Mouse (Mus musculus): ENCODE results near the gene H2-DMa. TPM values are rescaled to one million over a fixed set of nuclear protein-coding genes. Genes with fewer than 3 reads are reported as not detected.
A peak's percentile ranks its signal among the peaks of the same experiment; 100 is the strongest.

Gene H2-DMa
- polyA plus RNA-seq, 1 experiment from 2014 or later: 7.5 TPM

GRCm38 (mm10) chr17:34118873-34119248, 480 bp upstream of the H2-DMa start:
- Histone ChIP-seq H3K36me3 (ENCODE audit: control insufficient read depth, insufficient read depth, low read length) (peaks cover 38% of the 10 kb centered on the region), H3K4me2 (ENCODE audit: low read depth, severe bottlenecking) (peak overlapping the region; percentile 97), H3K27me3 (ENCODE audit: control insufficient read depth, insufficient read depth, low read length) (no peaks in the 10 kb centered on the region), H3K27ac (replicated peaks; ENCODE audit: low read depth, low read length) (peak overlapping the region; percentile 100), H3K4me3 (ENCODE audit: low read depth, low read length) (peak overlapping the region; percentile 99), H3K9me3 (ENCODE audit: control insufficient read depth, low read length) (no peaks in the 10 kb centered on the region), H3K9ac (ENCODE audit: low read length) (peak overlapping the region; percentile 93), H3K4me1 (ENCODE audit: control insufficient read depth, insufficient read depth, low read length) (peaks cover 15% of the 10 kb centered on the region)
- no peak; the same call in 1 of the 2 replicates for ATAC-seq (ENCODE audit: insufficient number of reproducible peaks, low FRiP score, low TSS enrichment, low read depth)
- DNase-seq (ENCODE audit: low spot score): no peak
- under 1% methylated on average over 38 of the region's 38 CpGs for WGBS

DNA sequence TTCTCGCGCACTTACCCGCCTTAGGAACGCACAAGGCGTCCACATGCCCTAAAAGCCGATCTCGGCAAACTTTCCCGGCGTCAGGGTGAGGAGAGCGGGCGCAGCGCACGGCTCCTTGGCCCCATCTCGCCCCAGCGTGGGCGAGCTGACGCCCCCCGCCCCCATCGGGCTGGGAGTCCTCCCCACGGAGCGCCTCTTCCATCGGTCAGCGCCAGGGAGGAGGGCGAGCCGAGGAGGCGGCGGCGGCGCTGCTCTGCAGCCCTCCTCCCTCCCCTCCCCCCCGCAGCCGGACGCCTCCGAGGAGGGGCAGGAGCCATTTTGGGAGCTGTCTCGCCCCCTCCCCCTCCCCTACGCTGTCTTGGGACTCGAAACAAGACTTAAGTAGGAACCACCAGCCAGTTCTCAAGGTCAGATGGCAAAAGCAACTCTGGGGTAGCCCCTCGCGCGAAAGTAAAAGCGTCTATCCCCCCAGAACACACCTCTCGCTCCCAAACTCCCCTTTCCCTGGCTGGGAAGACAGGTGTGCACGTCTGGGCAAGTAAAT, 911 bp downstream of the H2-DMa start:
- Histone ChIP-seq H3K4me3 (ENCODE audit: low read depth, low read length) (peak overlapping the region; percentile 99), H3K4me2 (ENCODE audit: low read depth, severe bottlenecking) (peak overlapping the region; percentile 82), H3K27me3 (ENCODE audit: control insufficient read depth, insufficient read depth, low read length) (no peaks in the 10 kb centered on the region), H3K9ac (ENCODE audit: low read length) (peak overlapping the region; percentile 98), H3K36me3 (ENCODE audit: control insufficient read depth, insufficient read depth, low read length) (peaks cover 25% of the 10 kb centered on the region), H3K27ac (replicated peaks; ENCODE audit: low read depth, low read length) (peak overlapping the region; percentile 100), H3K4me1 (ENCODE audit: control insufficient read depth, insufficient read depth, low read length) (peaks cover 15% of the 10 kb centered on the region), H3K9me3 (ENCODE audit: control insufficient read depth, low read length) (no peaks in the 10 kb centered on the region)
- DNase-seq (ENCODE audit: low spot score) (peak; percentile 90), ATAC-seq (ENCODE audit: insufficient number of reproducible peaks, low FRiP score, low TSS enrichment, low read depth) (peak; percentile 7; the same call in 1 of the 2 replicates)
- 2% methylated on average over 35 of the region's 42 CpGs for WGBS

DNA sequence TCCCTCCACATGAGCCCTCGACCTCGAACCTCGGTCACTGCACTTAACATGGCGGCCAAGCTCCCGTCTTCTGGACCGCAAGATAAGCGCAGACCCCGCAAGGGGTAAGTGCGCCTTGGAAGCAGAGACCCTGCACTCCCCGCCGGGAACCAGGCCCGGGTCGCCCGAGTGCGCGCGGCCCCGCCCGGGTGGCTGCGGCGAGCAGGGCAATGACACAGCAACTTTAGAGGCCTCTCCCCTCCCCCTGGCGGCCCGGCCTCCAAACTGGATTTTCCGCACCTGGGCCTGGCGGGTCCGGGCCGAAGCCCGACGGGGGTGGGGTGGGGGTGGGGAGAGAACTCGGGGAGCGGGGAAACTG, 1.5 kb downstream of the H2-DMa start:
- no peaks in the 10 kb centered on the region for H3K9me3 ChIP-seq (ENCODE audit: control insufficient read depth, low read length)
- ATAC-seq (ENCODE audit: insufficient number of reproducible peaks, low FRiP score, low TSS enrichment, low read depth) (peak; percentile 22; the same call in 1 of the 2 replicates), DNase-seq (ENCODE audit: low spot score) (no peak)
- under 1% methylated on average over 31 of the region's 31 CpGs for WGBS
- H3K27ac ChIP-seq (replicated peaks; ENCODE audit: low read depth, low read length): peak overlapping the region; percentile 100
- H3K4me1 ChIP-seq (ENCODE audit: control insufficient read depth, insufficient read depth, low read length): peaks cover 15% of the 10 kb centered on the region
- peak overlapping the region; percentile 98 for H3K9ac ChIP-seq (ENCODE audit: low read length)
- peak overlapping the region; percentile 82 for H3K4me2 ChIP-seq (ENCODE audit: low read depth, severe bottlenecking)
- H3K27me3 ChIP-seq (ENCODE audit: control insufficient read depth, insufficient read depth, low read length): no peaks in the 10 kb centered on the region
- peak overlapping the region; percentile 99 for H3K4me3 ChIP-seq (ENCODE audit: low read depth, low read length)
- H3K36me3 ChIP-seq (ENCODE audit: control insufficient read depth, insufficient read depth, low read length): peaks cover 20% of the 10 kb centered on the region

- H3K36me3 ChIP-seq (ENCODE audit: control insufficient read depth, insufficient read depth, low read length): peaks cover 15% of the 10 kb centered on the region
- no peaks in the 10 kb centered on the region for H3K27me3 ChIP-seq (ENCODE audit: control insufficient read depth, insufficient read depth, low read length)
- H3K9me3 ChIP-seq (ENCODE audit: control insufficient read depth, low read length): no peaks in the 10 kb centered on the region
- peak overlapping the region; percentile 82 for H3K4me2 ChIP-seq (ENCODE audit: low read depth, severe bottlenecking)
- peaks cover 14% of the 10 kb centered on the region for H3K4me1 ChIP-seq (ENCODE audit: control insufficient read depth, insufficient read depth, low read length)
- under 1% methylated on average over 35 of the region's 35 CpGs for WGBS
- H3K9ac ChIP-seq (ENCODE audit: low read length): peak overlapping the region; percentile 98
- peak; percentile 55 for ATAC-seq (ENCODE audit: insufficient number of reproducible peaks, low FRiP score, low TSS enrichment, low read depth)
- H3K27ac ChIP-seq (replicated peaks; ENCODE audit: low read depth, low read length): peak overlapping the region; percentile 100
- peak overlapping the region; percentile 99 for H3K4me3 ChIP-seq (ENCODE audit: low read depth, low read length)
- peak; percentile 91 for DNase-seq (ENCODE audit: low spot score)
These were observed 2.0 kb downstream of the H2-DMa start for GRCm38 (mm10) chr17:34121172-34121878.

DNA sequence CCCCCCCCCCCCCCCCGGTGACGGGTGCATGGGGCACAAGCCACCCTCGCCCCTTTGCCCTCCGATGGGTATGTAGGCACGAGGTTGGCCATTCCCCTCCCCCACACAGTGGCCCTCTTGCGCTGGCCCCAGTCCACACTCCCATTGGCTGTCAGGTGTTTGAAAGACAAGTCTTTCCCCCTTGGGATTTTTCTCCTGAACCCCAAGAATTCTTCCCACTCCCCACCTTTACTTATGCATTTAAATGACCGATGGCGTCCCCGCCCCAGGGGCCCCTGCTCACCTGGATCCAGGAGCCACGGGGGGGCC, 2.5 kb downstream of the H2-DMa start:
- Histone ChIP-seq H3K9me3 (ENCODE audit: control insufficient read depth, low read length) (no peaks in the 10 kb centered on the region), H3K9ac (ENCODE audit: low read length) (peak overlapping the region; percentile 98), H3K4me2 (ENCODE audit: low read depth, severe bottlenecking) (peak overlapping the region; percentile 82), H3K27me3 (ENCODE audit: control insufficient read depth, insufficient read depth, low read length) (no peaks in the 10 kb centered on the region), H3K4me1 (ENCODE audit: control insufficient read depth, insufficient read depth, low read length) (peaks cover 12% of the 10 kb centered on the region), H3K36me3 (ENCODE audit: control insufficient read depth, insufficient read depth, low read length) (peaks cover 11% of the 10 kb centered on the region), H3K4me3 (ENCODE audit: low read depth, low read length) (peak overlapping the region; percentile 99), H3K27ac (replicated peaks; ENCODE audit: low read depth, low read length) (peak overlapping the region; percentile 100)
- 0% methylated on average over 8 of the region's 10 CpGs for WGBS
- DNase-seq (ENCODE audit: low spot score): peak; percentile 82
- peak; percentile 10; the same call in 1 of the 2 replicates for ATAC-seq (ENCODE audit: insufficient number of reproducible peaks, low FRiP score, low TSS enrichment, low read depth)

DNA sequence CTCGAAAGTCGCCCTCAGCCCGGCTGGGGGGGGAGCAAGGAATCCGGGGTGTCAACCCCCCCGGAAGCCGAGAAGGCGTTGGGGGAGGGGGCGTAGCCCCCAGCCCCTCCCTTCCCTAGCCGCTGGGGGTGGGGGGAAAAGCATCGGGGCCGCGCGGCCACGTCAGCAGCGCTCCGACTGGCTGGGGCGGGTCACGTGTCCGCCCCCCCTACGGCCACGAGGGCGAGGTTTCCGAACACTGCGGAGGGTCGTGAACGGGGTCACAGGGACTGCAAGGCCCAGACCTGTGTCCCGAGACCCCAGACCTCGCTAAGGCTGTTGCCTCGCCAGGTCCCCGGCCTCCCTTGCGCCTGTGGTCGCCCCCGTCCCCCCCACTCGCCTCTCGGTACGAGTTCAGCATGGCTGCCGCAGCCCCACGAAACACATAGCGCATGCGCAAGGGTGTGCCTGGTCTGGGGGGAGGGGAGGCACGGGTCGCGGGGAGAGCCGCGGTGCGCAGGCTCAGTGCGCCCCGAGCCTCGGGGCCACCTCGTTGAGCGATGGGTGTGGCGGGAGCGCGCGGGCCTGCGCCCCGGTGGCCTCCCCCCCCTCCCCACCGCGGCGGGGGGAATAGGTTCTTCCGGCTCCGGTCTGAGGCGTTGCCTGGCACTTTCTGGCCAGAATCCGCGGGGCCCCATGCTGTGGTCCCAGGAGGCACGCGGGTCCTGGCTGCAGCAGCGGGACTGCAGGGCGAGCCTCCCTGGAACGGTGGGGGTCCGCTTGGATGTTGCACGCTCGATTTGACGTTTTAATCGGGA, 3.0 kb downstream of the H2-DMa start, which contains the start of gene Brd2:
Gene Brd2 (minus strand): TSS at position 447 of the 797 bp plus-strand sequence.
- Histone ChIP-seq H3K9me3 (ENCODE audit: control insufficient read depth, low read length) (no peaks in the 10 kb centered on the region), H3K36me3 (ENCODE audit: control insufficient read depth, insufficient read depth, low read length) (peaks cover 6% of the 10 kb centered on the region; the same call in 1 of the 2 replicates), H3K27me3 (ENCODE audit: control insufficient read depth, insufficient read depth, low read length) (no peaks in the 10 kb centered on the region), H3K4me3 (ENCODE audit: low read depth, low read length) (peak within 1 kb of the TSS; percentile 99), H3K4me1 (ENCODE audit: control insufficient read depth, insufficient read depth, low read length) (peaks cover 13% of the 10 kb centered on the region), H3K27ac (replicated peaks; ENCODE audit: low read depth, low read length) (peak within 1 kb of the TSS; percentile 100), H3K9ac (ENCODE audit: low read length) (peak within 1 kb of the TSS; percentile 98), H3K4me2 (ENCODE audit: low read depth, severe bottlenecking) (peak within 1 kb of the TSS; percentile 82)
- 0% methylated on average over 64 of the region's 75 CpGs for WGBS
- DNase-seq (ENCODE audit: low spot score) (peak; percentile 98), ATAC-seq (ENCODE audit: insufficient number of reproducible peaks, low FRiP score, low TSS enrichment, low read depth) (peak; percentile 35)

DNA sequence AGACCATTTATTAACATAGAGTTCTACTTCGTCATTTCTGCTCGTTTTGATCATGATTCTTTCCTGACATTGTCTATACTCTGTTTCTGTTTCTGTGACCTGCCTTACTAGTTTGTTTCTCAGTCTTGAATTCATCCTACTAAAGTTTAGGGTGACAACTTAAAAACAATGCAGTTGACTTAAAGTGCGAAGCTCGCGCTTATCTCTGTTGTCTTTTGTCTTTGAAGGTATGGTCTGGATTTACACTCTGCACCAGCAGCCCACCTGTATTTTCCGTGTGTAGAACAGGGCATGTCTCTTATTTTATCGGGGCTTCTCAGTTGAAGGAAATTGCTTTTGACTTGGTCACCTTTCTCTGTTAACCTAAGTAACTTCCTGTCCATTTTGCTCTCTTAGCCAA, 3.8 kb downstream of the H2-DMa start:
- no peaks in the 10 kb centered on the region for H3K9me3 ChIP-seq (ENCODE audit: control insufficient read depth, low read length)
- H3K4me3 ChIP-seq (ENCODE audit: low read depth, low read length): peak overlapping the region; percentile 99
- DNase-seq (ENCODE audit: low spot score) (no peak), ATAC-seq (ENCODE audit: insufficient number of reproducible peaks, low FRiP score, low TSS enrichment, low read depth) (no peak)
- H3K4me1 ChIP-seq (ENCODE audit: control insufficient read depth, insufficient read depth, low read length): peaks cover 18% of the 10 kb centered on the region
- H3K9ac ChIP-seq (ENCODE audit: low read length): peak overlapping the region; percentile 98
- 3% methylated on average over 7 of the region's 7 CpGs for WGBS
- H3K4me2 ChIP-seq (ENCODE audit: low read depth, severe bottlenecking): peak overlapping the region; percentile 82
- H3K27me3 ChIP-seq (ENCODE audit: control insufficient read depth, insufficient read depth, low read length): no peaks in the 10 kb centered on the region
- H3K27ac ChIP-seq (replicated peaks; ENCODE audit: low read depth, low read length): peak overlapping the region; percentile 100; the same call in 1 of the 2 replicates
- peaks cover 6% of the 10 kb centered on the region; the same call in 1 of the 2 replicates for H3K36me3 ChIP-seq (ENCODE audit: control insufficient read depth, insufficient read depth, low read length)

DNA sequence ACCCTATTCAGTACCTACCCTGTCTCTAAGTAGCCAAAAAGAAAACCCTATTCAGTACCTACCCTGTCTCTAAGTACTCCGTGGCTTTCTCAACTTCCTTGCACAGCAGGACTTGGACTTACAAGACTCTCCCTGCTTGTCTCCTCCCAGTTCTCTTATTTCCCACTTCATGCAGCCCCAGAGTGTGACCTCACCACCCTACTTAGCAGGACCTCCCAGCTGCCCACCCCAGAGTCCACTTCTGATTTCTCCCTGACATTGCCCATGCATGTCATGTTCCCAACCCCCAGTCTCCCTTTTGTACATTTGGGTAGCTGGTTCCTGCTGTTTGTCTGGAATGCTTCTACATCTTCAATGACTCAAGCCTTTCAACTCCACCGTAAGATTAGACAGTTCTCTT, 4.2 kb downstream of the H2-DMa start:
- ATAC-seq (ENCODE audit: insufficient number of reproducible peaks, low FRiP score, low TSS enrichment, low read depth) (no peak), DNase-seq (ENCODE audit: low spot score) (no peak)
- peak overlapping the region; percentile 98 for H3K9ac ChIP-seq (ENCODE audit: low read length)
- H3K4me1 ChIP-seq (ENCODE audit: control insufficient read depth, insufficient read depth, low read length): peaks cover 20% of the 10 kb centered on the region
- peak overlapping the region; percentile 82 for H3K4me2 ChIP-seq (ENCODE audit: low read depth, severe bottlenecking)
- peaks cover 3% of the 10 kb centered on the region; the same call in 1 of the 2 replicates for H3K36me3 ChIP-seq (ENCODE audit: control insufficient read depth, insufficient read depth, low read length)
- 19% methylated on average over 2 of the region's 2 CpGs for WGBS
- peak overlapping the region; percentile 100; the same call in 1 of the 2 replicates for H3K27ac ChIP-seq (replicated peaks; ENCODE audit: low read depth, low read length)
- H3K9me3 ChIP-seq (ENCODE audit: control insufficient read depth, low read length): no peaks in the 10 kb centered on the region
- no peaks in the 10 kb centered on the region for H3K27me3 ChIP-seq (ENCODE audit: control insufficient read depth, insufficient read depth, low read length)
- H3K4me3 ChIP-seq (ENCODE audit: low read depth, low read length): peak overlapping the region; percentile 99

All from limb, embryonic 11.5 days (tissue).